Mouse (Mus musculus) spleen, adult 2 months (tissue): ENCODE results near the gene Slc36a1.

ENCODE experiments used
- CTCF ChIP-seq: fragments of 200-500 bp; IDR thresholded peaks from 2 replicates; pipeline ENCODE4 v1.5.1; 2011; ENCODE audit warnings: mild to moderate bottlenecking, inconsistent platforms; ENCODE audit not compliant: insufficient read depth, insufficient read length, insufficient replicate concordance; ENCODE audit errors: extremely low read depth
- POLR2A ChIP-seq: fragments of 200-500 bp; IDR thresholded peaks from 2 replicates; pipeline ENCODE4 v1.6.1; 2011; ENCODE audit warnings: low read depth, low read length, inconsistent platforms

DNA sequence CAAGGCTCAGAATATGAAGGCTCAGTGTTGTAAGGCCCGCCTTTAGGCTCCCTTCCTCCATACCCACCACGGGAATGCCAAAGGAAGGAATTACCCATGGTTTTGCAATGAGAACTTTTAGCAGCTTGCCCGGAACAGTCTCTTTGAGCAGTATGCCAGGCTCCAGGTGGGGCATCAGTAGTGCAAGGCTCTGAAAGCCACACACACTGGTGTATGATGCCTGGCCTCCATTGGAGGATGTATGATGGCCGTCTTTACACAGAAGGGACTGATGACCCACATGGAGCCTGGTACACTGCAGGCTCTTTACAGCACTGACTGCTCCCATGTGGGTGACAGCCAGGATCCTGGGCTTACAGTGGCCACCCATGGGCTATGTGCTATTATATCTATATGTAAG, 57.0 kb downstream of the Slc36a1 start:
- no peak for TF ChIP-seq CTCF
- no peak for TF ChIP-seq POLR2A
